Mouse (Mus musculus) thymus, adult 2 months (tissue): ENCODE results near the gene Cyp8b1. TPM values are rescaled to one million over a fixed set of nuclear protein-coding genes. Genes with fewer than 3 reads are reported as not detected.

Experiments
- DNase-seq: peaks from one replicate; pipeline ENCODE4 v3.0.0; 2021
- H3K27ac ChIP-seq: fragments of 200-500 bp; 2 replicates; pipeline ENCODE4 v1.5.1; 2012; ENCODE audit warnings: low read length, control low read depth; ENCODE audit not compliant: control insufficient read depth, insufficient read depth
- H3K27me3 ChIP-seq: fragments of 200-500 bp; 2 replicates; pipeline ENCODE4 v1.6.1; 2012; ENCODE audit warnings: mild to moderate bottlenecking, low read length, moderate library complexity, mixed read lengths; ENCODE audit not compliant: control insufficient read depth, insufficient read depth
- H3K36me3 ChIP-seq: fragments of 200-500 bp; 2 replicates; pipeline ENCODE4 v1.6.1; 2012; ENCODE audit warnings: mild to moderate bottlenecking, low read length, moderate library complexity; ENCODE audit not compliant: control insufficient read depth, insufficient read depth
- H3K4me1 ChIP-seq: fragments of 200-500 bp; replicated peaks from 2 replicates; pipeline ENCODE4 v1.6.1; 2012; ENCODE audit warnings: low read length; ENCODE audit not compliant: control insufficient read depth, insufficient read depth
- H3K4me3 ChIP-seq: fragments of 200-500 bp; 2 replicates; pipeline ENCODE4 v1.5.1; 2012; ENCODE audit warnings: mild to moderate bottlenecking, low read length, control low read depth, moderate library complexity; ENCODE audit not compliant: control insufficient read depth, insufficient read depth
- CTCF ChIP-seq: fragments of 200-500 bp; IDR thresholded peaks from 2 replicates; pipeline ENCODE4 v1.5.1; 2012; ENCODE audit warnings: mild to moderate bottlenecking, control low read depth, low read length, moderate library complexity, borderline replicate concordance; ENCODE audit not compliant: control insufficient read depth, poor library complexity, insufficient read depth; ENCODE audit errors: extremely low read depth
- POLR2A ChIP-seq: fragments of 200-500 bp; IDR thresholded peaks from 2 replicates; pipeline ENCODE4 v1.6.1; 2012; ENCODE audit warnings: mild to moderate bottlenecking, low read length, control low read depth, moderate library complexity; ENCODE audit not compliant: control insufficient read depth, poor library complexity, insufficient read depth; ENCODE audit errors: extremely low read depth
- WGBS: fragments of 180-500 bp; shearing (Covaris S2); methylation state at CpG from one replicate; pipeline ENCODE4 v1.1.7; 2018; 5-methylcytosine and 5-hydroxymethylcytosine counted together
- polyA plus RNA-seq: library from polyadenylated mRNA; depleted of rRNA; stranded (reverse); fragments of >200 nt; gene quantifications from 2 replicates; pipeline ENCODE4 v1.2.3, GENCODE M21; 2012

Gene Cyp8b1
- polyA plus RNA-seq, 1 experiment: 0.74 TPM

DNA sequence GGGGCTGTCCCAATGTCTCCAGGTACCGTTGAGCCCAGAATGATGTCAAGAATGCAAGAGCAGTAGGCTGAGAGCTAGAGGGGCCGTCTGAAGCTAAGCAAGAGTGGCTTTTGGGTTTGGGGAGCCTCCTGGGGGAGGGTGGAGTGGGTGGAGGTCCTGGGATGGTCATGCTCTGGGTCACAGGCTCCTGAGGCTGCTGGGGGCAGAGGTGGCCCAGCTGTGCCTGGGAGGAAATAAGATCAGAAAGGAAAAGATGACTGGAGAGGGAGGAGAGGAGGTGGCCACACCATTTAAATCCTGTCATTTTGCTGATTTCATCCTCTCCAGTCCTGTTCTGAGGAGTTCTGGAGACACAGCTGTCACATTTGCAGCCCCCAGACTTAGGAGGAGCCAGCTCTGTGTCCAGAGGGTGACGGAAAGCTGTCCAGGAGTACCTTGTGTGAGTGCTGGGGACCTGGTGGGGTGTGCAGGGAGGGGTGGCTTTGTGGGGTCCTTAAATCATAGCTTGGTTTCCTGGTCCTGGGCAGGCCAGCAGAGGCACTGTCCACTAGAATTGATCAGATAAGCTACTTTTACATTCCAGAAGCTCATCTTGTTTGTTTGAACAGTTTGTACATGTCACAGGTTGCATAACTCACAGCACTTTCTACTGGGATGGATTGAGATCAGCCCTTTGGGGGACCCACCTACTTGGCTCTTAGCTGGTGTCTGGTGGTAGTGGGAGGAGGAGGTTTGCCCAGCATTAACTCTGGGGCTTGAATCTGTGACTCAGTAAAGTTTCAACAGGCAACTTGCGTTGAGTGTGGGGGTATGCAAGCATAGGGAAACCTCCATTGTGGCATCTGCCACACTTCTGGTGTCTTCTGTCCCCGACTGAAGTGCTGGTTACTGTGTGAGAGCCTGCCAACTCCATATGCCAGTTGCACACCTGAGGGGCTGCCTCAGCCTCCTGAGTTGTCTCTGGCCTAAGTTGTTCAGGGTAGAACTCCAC lies 14.1 kb downstream of the Cyp8b1 start:
- H3K4me3 ChIP-seq: no peak overlapping the region
- H3K4me1 ChIP-seq: 0 out of 2 replicates have a peak, but pooled peaks cover 3% of the 10 kb centered on the region
- no peaks in the 10 kb centered on the region for H3K27me3 ChIP-seq
- WGBS: 85% methylated on average over 5 of the region's 5 CpGs
- H3K27ac ChIP-seq: no peak overlapping the region
- H3K36me3 ChIP-seq: no peaks in the 10 kb centered on the region
- no peak for DNase-seq
- no peak for TF ChIP-seq POLR2A
- TF ChIP-seq CTCF: no peak

DNA sequence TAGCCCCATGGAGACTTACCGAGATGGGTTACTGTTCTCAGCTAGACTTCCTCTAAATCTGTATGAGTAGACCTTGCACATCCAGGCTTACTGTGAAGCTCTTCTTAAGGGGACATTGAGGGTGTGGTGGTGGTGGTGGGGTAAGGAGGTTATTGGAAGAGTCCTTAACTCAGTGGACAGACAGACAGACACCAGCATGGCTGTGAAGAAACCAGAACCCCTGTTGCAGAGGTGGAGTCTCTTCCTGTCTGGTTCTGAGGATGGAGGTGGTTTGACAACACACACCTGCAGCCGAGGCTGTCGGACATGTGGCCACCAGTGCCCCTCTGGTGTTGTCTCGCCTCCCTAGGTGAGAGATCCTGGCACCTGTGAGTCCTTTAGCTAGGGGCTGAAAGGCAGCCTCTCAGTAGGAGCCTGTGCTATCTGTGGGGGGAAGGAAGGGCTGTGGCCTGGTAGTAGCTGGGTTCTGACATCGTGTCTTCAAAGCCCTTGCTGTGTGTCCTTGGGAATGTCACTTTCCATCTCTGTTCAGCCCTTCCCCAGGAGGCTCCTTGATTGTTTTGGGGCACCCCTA lies 15.7 kb downstream of the Cyp8b1 start:
- no peaks in the 10 kb centered on the region for H3K36me3 ChIP-seq
- no peak overlapping the region for H3K4me3 ChIP-seq
- no peak for DNase-seq
- no peaks in the 10 kb centered on the region for H3K27me3 ChIP-seq
- 53% methylated on average over 5 of the region's 5 CpGs for WGBS
- no peak overlapping the region for H3K27ac ChIP-seq
- no peak for TF ChIP-seq CTCF
- no peak for TF ChIP-seq POLR2A
- H3K4me1 ChIP-seq: 0 out of 2 replicates have a peak, but pooled peaks cover 3% of the 10 kb centered on the region

DNA sequence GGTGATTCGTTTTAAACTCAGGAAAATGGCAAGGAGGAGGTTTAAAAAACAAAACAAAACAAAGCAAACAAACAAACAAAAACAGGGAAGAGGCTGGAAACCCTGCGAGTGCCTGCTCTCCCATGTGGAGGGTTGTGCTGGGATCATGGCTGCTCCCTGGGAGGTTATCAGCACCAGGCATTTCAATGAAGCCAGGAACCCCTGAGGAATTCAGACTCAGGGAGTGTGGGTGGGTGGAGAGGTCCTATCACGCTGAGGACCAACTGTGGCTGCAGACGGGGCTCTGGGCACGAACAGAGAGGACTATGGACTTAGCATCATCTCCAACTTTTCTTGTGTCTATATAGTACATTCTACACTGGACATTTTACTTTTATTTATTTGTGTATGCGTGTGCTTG lies 16.8 kb downstream of the Cyp8b1 start:
- Histone ChIP-seq H3K4me1 (0 out of 2 replicates have a peak, but pooled peaks cover 3% of the 10 kb centered on the region), H3K36me3 (no peaks in the 10 kb centered on the region), H3K27me3 (no peaks in the 10 kb centered on the region), H3K4me3 (no peak overlapping the region), H3K27ac (no peak overlapping the region)
- WGBS: 92% methylated on average over 6 of the region's 6 CpGs
- DNase-seq: no peak
- TF ChIP-seq POLR2A (no peak), CTCF (no peak)

DNA sequence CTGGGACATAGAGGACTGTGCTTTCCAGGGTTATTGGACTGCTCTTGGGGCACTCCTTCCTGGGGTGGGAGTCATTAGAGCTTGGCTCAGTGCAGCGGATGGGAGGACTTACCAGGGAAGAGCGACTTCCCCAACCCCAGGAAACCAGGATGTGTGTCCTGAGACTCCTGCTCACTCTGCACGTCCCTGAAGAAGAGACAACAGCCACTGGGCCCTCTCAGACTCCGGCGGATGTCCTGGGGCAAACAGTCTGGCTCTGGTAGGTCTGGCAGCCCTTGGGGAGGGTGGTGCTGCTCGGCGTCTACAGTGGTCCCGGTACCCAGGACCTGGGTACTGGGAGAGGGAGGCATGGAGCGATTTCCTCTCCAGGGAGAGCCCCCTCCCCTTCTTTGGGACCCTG lies 17.9 kb downstream of the Cyp8b1 start, which contains the start of gene Ackr2:
Gene Ackr2 (plus strand): TSS at position 111 of the 400 bp plus-strand sequence.
- H3K36me3 ChIP-seq: no peaks in the 10 kb centered on the region
- H3K27me3 ChIP-seq: no peaks in the 10 kb centered on the region
- no peak for DNase-seq
- WGBS: 91% methylated on average over 9 of the region's 9 CpGs
- H3K4me1 ChIP-seq: 0 out of 2 replicates have a peak, but pooled peaks cover 3% of the 10 kb centered on the region
- no peak within 1 kb of the TSS for H3K4me3 ChIP-seq
- H3K27ac ChIP-seq: no peak within 1 kb of the TSS
- TF ChIP-seq POLR2A (no peak), CTCF (no peak)

DNA sequence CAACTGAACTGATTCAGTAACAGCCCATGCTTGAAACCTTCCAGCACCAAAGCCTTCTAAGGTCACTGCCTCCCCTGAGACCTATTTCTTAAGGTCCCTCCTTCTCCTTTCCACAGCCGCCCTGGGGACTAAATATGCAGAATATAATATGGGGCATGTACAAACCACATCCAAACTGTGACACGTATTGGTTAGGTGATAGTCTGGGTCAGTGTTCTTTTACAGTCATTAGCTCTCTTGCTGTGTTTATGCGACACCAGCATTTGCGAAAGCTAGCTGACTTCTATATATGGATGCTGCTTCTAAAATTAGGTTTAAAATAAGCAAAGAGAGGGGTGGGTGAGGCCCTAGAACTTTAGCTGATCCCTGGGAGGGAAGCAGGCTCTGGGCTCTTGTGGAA lies 19.3 kb downstream of the Cyp8b1 start:
- no peak overlapping the region for H3K4me3 ChIP-seq
- no peaks in the 10 kb centered on the region for H3K27me3 ChIP-seq
- H3K36me3 ChIP-seq: no peaks in the 10 kb centered on the region
- H3K4me1 ChIP-seq: 0 out of 2 replicates have a peak, but pooled peaks cover 3% of the 10 kb centered on the region
- H3K27ac ChIP-seq: no peak overlapping the region
- no peak for DNase-seq
- TF ChIP-seq CTCF (no peak), POLR2A (no peak)
- 91% methylated on average over 4 of the region's 4 CpGs for WGBS

DNA sequence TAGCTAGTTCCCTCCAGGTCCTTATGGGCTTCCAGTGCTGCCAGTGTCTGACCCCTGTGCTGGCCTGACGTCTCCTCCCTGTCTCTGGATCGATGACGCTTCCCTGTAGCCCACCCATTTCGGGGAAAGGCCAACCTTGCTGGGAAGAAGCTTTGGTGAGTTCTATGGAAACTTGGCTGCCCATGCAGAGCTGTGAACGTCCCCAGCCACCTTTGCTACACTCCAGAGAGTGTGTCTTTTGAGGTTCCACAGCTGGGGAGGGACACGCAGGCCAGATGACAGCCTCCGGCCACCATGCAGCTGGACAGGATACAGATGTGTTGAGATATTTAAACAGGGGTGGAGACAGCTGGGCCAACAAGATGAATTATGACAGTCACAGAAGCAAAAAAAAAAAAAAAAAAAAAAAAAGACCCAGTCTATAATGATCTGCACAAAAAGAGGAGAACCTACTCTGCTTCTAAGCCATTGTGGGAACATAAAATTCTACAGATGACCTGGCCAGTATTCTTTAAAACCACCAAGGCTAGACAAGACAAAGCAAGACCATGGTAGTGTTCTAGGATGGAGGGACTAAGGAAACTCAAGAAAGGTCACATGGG lies 20.6 kb downstream of the Cyp8b1 start:
- Histone ChIP-seq H3K36me3 (no peaks in the 10 kb centered on the region), H3K4me3 (no peak overlapping the region), H3K27ac (no peak overlapping the region), H3K4me1 (peaks cover 7% of the 10 kb centered on the region), H3K27me3 (no peaks in the 10 kb centered on the region)
- 80% methylated on average over 7 of the region's 7 CpGs for WGBS
- no peak for TF ChIP-seq POLR2A
- no peak for TF ChIP-seq CTCF
- no peak for DNase-seq
